8 mouse cellular contexts compared by ENCODE assay signal in genomic region chr11:78176905-78177331, GRCm38 (mm10). TPM values are rescaled to one million over a fixed set of nuclear protein-coding genes. Genes with fewer than 3 reads are reported as not detected.
DNase-seq lines count a peak whose midpoint lies in the region; ATAC-seq and TF ChIP-seq lines count a peak whose summit lies in the region.

No protein-coding gene starts in this region.

- H3K4me1 ChIP-seq in forebrain, embryonic 14.5 days (ENCODE audit: control insufficient read depth, insufficient read depth, low read length) = peaks cover 19% of the 10 kb centered on the region
- peaks cover 23% of the 10 kb centered on the region for H3K4me1 ChIP-seq in liver, embryonic 11.5 days (replicated peaks; ENCODE audit: control insufficient read depth, insufficient read depth, low read length)
- peaks cover 24% of the 10 kb centered on the region for H3K4me1 ChIP-seq in olfactory bulb, adult 2 months (ENCODE audit: control insufficient read depth, insufficient read depth, low read length)

- under 1% methylated on average over 23 of the region's 23 CpGs for WGBS in forebrain, embryonic 14.5 days
- WGBS in liver, embryonic 11.5 days = under 1% methylated on average over 23 of the region's 23 CpGs
- 2% methylated on average over 23 of the region's 23 CpGs for WGBS in olfactory bulb, adult 2 months

- peak overlapping the region; percentile 44 for H3K4me3 ChIP-seq in forebrain, embryonic 14.5 days (ENCODE audit: low read depth, low read length)
- peak overlapping the region; percentile 98 for H3K4me3 ChIP-seq in liver, embryonic 11.5 days (ENCODE audit: low read depth, low read length)
- H3K4me3 ChIP-seq in olfactory bulb, adult 2 months (ENCODE audit: insufficient read depth, low read depth, low read length) = peak overlapping the region; percentile 82

- H3K9ac ChIP-seq in forebrain, embryonic 14.5 days (ENCODE audit: low read length) = peak overlapping the region; percentile 49; the same call in 1 of the 2 replicates
- H3K9ac ChIP-seq in liver, embryonic 11.5 days (ENCODE audit: low read depth, low read length) = peak overlapping the region; percentile 95

- TF ChIP-seq CTCF in olfactory bulb, adult 2 months (IDR thresholded peaks at IDR 0.05; ENCODE audit: insufficient read depth, low read depth, low read length) = no peak

- intact Hi-C loops in left cerebral cortex, postnatal 4 days (cut with DNase I) = loop anchor here (5.0 kb wide), 1 partner anchor 140 kb away; the partner anchor contains the start of gene Flot2

- H3K36me3 ChIP-seq in forebrain, embryonic 14.5 days (ENCODE audit: control insufficient read depth, insufficient read depth, low read length) = peaks cover 28% of the 10 kb centered on the region
- peaks cover 25% of the 10 kb centered on the region for H3K36me3 ChIP-seq in liver, embryonic 11.5 days (ENCODE audit: control insufficient read depth, insufficient read depth, low read length)

- peak; percentile 29 for DNase-seq in embryo, embryonic 11 days
- DNase-seq in embryo, embryonic 9.5 days (ENCODE audit: extremely low spot score) = no peak
- peak; percentile 82 for DNase-seq in CD4-positive helper T cell, adult 2 months (ENCODE audit: low read depth, low spot score)
- DNase-seq in forebrain, embryonic 14.5 days (ENCODE audit: low spot score) = no peak
- DNase-seq in liver, embryonic 11.5 days (ENCODE audit: low spot score) = no peak
- DNase-seq in left cerebral cortex, postnatal 4 days = no peak
- no peak for DNase-seq in ovary, postnatal 36 days (ENCODE audit: low spot score)

- H3K4me2 ChIP-seq in forebrain, embryonic 14.5 days (ENCODE audit: low read length) = peak overlapping the region; percentile 89
- H3K4me2 ChIP-seq in liver, embryonic 11.5 days = peak overlapping the region; percentile 92

- H3K27ac ChIP-seq in forebrain, embryonic 14.5 days (ENCODE audit: low read depth, low read length) = no peak overlapping the region
- H3K27ac ChIP-seq in liver, embryonic 11.5 days (ENCODE audit: low read depth, low read length) = peak overlapping the region; percentile 98
- no peak overlapping the region for H3K27ac ChIP-seq in olfactory bulb, adult 2 months (ENCODE audit: insufficient read depth, low read depth, low read length)

- no peaks in the 10 kb centered on the region for H3K27me3 ChIP-seq in forebrain, embryonic 14.5 days (replicated peaks; ENCODE audit: control insufficient read depth, insufficient read depth, low read length)
- no peaks in the 10 kb centered on the region for H3K27me3 ChIP-seq in liver, embryonic 11.5 days (replicated peaks; ENCODE audit: control insufficient read depth, insufficient read depth, low read length)

- TF ChIP-seq POLR2A in olfactory bulb, adult 2 months (IDR thresholded peaks at IDR 0.05; ENCODE audit: insufficient read depth, low read depth, low read length) = no peak

- no peaks in the 10 kb centered on the region for H3K9me3 ChIP-seq in forebrain, embryonic 14.5 days (replicated peaks; ENCODE audit: control insufficient read depth, low read length)
- H3K9me3 ChIP-seq in liver, embryonic 11.5 days (ENCODE audit: control insufficient read depth, low read length) = no peaks in the 10 kb centered on the region

- ATAC-seq in forebrain, embryonic 14.5 days = no peak
- ATAC-seq in liver, embryonic 11.5 days (replicated peaks; ENCODE audit: low FRiP score) = no peak

RNA-seq across cellular contexts. Expression of gene Tlcd1, which starts 0.4 kb away (rescaled TPM):
- polyA plus RNA-seq in forebrain, embryonic 14.5 days (2014; fragmentation: Nextera tagmentation; extraction: Ambion mirVana) = 4.4 and 4.5 TPM in 2 replicates
- 52.5 and 57.5 TPM in 2 replicates for polyA plus RNA-seq in liver, embryonic 11.5 days (2014; fragmentation: Nextera tagmentation; extraction: Ambion mirVana)
- not detected in 2 replicates for polyA plus RNA-seq in olfactory bulb, adult 2 months (2012; ENCODE audit: insufficient read depth, insufficient read length, low replicate concordance, missing spikeins)
- total RNA-seq in left cerebral cortex, postnatal 4 days (2021) = 10 to 100 TPM; 15.4 to 17.3 TPM

RNA-seq across cellular contexts. Expression of gene Nek8, which starts 0.4 kb away (rescaled TPM):
- 4.6 and 5.5 TPM in 2 replicates for polyA plus RNA-seq in forebrain, embryonic 14.5 days (2014; fragmentation: Nextera tagmentation; extraction: Ambion mirVana)
- polyA plus RNA-seq in liver, embryonic 11.5 days (2014; fragmentation: Nextera tagmentation; extraction: Ambion mirVana) = 13.1 and 14.3 TPM in 2 replicates
- polyA plus RNA-seq in olfactory bulb, adult 2 months (2012; ENCODE audit: insufficient read depth, insufficient read length, low replicate concordance, missing spikeins) = not detected in 2 replicates
- 1 to 10 TPM; 6.0 to 6.5 TPM for total RNA-seq in left cerebral cortex, postnatal 4 days (2021)

RNA-seq across cellular contexts. Expression of gene Rpl23a, which starts 6.5 kb away (rescaled TPM):
- polyA plus RNA-seq in forebrain, embryonic 14.5 days (2014; fragmentation: Nextera tagmentation; extraction: Ambion mirVana) = 1,011 and 1,206 TPM in 2 replicates
- polyA plus RNA-seq in liver, embryonic 11.5 days (2014; fragmentation: Nextera tagmentation; extraction: Ambion mirVana) = 1,588 and 1,766 TPM in 2 replicates
- polyA plus RNA-seq in olfactory bulb, adult 2 months (2012; ENCODE audit: insufficient read depth, insufficient read length, low replicate concordance, missing spikeins) = 1,288 TPM in 1 of 2 replicates, not detected in the other
- total RNA-seq in left cerebral cortex, postnatal 4 days (2021) = 1,000 to 10,000 TPM; 1,093 to 1,122 TPM

RNA-seq across cellular contexts. Expression of gene Rab34, which starts 11.3 kb away (rescaled TPM):
- 48.1 and 48.2 TPM in 2 replicates for polyA plus RNA-seq in forebrain, embryonic 14.5 days (2014; fragmentation: Nextera tagmentation; extraction: Ambion mirVana)
- 42.6 and 45.3 TPM in 2 replicates for polyA plus RNA-seq in liver, embryonic 11.5 days (2014; fragmentation: Nextera tagmentation; extraction: Ambion mirVana)
- not detected in 2 replicates for polyA plus RNA-seq in olfactory bulb, adult 2 months (2012; ENCODE audit: insufficient read depth, insufficient read length, low replicate concordance, missing spikeins)
- total RNA-seq in left cerebral cortex, postnatal 4 days (2021) = 10 to 100 TPM; 53.4 to 55.9 TPM

RNA-seq across cellular contexts. Expression of gene Traf4, which starts 11.5 kb away (rescaled TPM):
- polyA plus RNA-seq in forebrain, embryonic 14.5 days (2014; fragmentation: Nextera tagmentation; extraction: Ambion mirVana) = 79.2 and 82.6 TPM in 2 replicates
- 53.8 and 57.6 TPM in 2 replicates for polyA plus RNA-seq in liver, embryonic 11.5 days (2014; fragmentation: Nextera tagmentation; extraction: Ambion mirVana)
- polyA plus RNA-seq in olfactory bulb, adult 2 months (2012; ENCODE audit: insufficient read depth, insufficient read length, low replicate concordance, missing spikeins) = not detected in 2 replicates
- total RNA-seq in left cerebral cortex, postnatal 4 days (2021) = 10 to 100 TPM; 74.4 to 79.6 TPM

Comparison
In these comparisons a context has a peak if more than half of its experiments do, and no peak if none do; other contexts are left out.
1. DNase-seq: peak in embryo, embryonic 11 days (single experiment) and CD4-positive helper T cell, adult 2 months (single experiment); none in embryo, embryonic 9.5 days (single experiment), forebrain, embryonic 14.5 days (single experiment), liver, embryonic 11.5 days (single experiment), left cerebral cortex, postnatal 4 days (single experiment) and ovary, postnatal 36 days (single experiment).
2. H3K4me3 ChIP-seq: peak in every context shown above with its lines; median percentile 98 in liver, embryonic 11.5 days; 82 in olfactory bulb, adult 2 months; 44 in forebrain, embryonic 14.5 days.